27 mouse cellular contexts compared by ENCODE assay signal in genomic region chr7:136062658-136063057, GRCm38 (mm10).
A peak's percentile ranks its signal among the peaks of the same experiment; 100 is the strongest.
DNase-seq lines count a peak whose midpoint lies in the region; ATAC-seq lines count a peak whose summit lies in the region.
"Had no signal": no experiment of that assay in that cellular context is flagged by ENCODE, and none has a peak within 500 bp of the region (broad histone marks: within the 10 kb centered on the region; RNA-seq: fewer than 3 reads in every experiment).

No protein-coding gene starts in this region.

- peak overlapping the region; percentile 59; the same call in 1 of the 2 replicates for H3K27ac ChIP-seq in hindbrain, embryonic 10.5 days
- no peak overlapping the region for H3K27ac ChIP-seq in hindbrain, embryonic 12.5 days
- no peak overlapping the region for H3K27ac ChIP-seq in kidney, embryonic 16.5 days (ENCODE audit: low read length)
- peak overlapping the region; percentile 54 for H3K27ac ChIP-seq in embryonic facial prominence, embryonic 10.5 days (replicated peaks)
- peak overlapping the region; percentile 70 for H3K27ac ChIP-seq in limb, embryonic 10.5 days
- H3K27ac ChIP-seq: forebrain, embryonic 10.5 days; forebrain, embryonic 13.5 days; heart, embryonic 15.5 days; hindbrain, embryonic 14.5 days; hindbrain, postnatal 0 days had no signal

- H3K27me3 ChIP-seq in hindbrain, embryonic 10.5 days (ENCODE audit: insufficient read depth, poor library complexity, severe bottlenecking) = no peaks in the 10 kb centered on the region
- no peaks in the 10 kb centered on the region for H3K27me3 ChIP-seq in hindbrain, embryonic 12.5 days
- H3K27me3 ChIP-seq in kidney, embryonic 16.5 days (ENCODE audit: insufficient read depth, low read length) = no peaks in the 10 kb centered on the region; the same call in 1 of the 2 replicates
- no peaks in the 10 kb centered on the region for H3K27me3 ChIP-seq in embryonic facial prominence, embryonic 10.5 days (replicated peaks; ENCODE audit: low read depth, poor library complexity, severe bottlenecking)
- no peaks in the 10 kb centered on the region for H3K27me3 ChIP-seq in limb, embryonic 10.5 days (ENCODE audit: low read depth, poor library complexity, severe bottlenecking)
- H3K27me3 ChIP-seq: heart, embryonic 12.5 days; heart, embryonic 15.5 days had no signal

- H3K4me2 ChIP-seq in hindbrain, embryonic 12.5 days (replicated peaks) = no peak overlapping the region
- no peak overlapping the region for H3K4me2 ChIP-seq in kidney, embryonic 16.5 days (replicated peaks; ENCODE audit: low read depth, low read length)
- H3K4me2 ChIP-seq: forebrain, embryonic 13.5 days; heart, embryonic 12.5 days; heart, embryonic 15.5 days; hindbrain, embryonic 14.5 days had no signal

- H3K4me3 ChIP-seq in hindbrain, embryonic 10.5 days = no peak overlapping the region
- H3K4me3 ChIP-seq in hindbrain, embryonic 12.5 days = no peak overlapping the region
- no peak overlapping the region for H3K4me3 ChIP-seq in kidney, embryonic 16.5 days (ENCODE audit: low read length)
- no peak overlapping the region for H3K4me3 ChIP-seq in embryonic facial prominence, embryonic 10.5 days
- no peak overlapping the region for H3K4me3 ChIP-seq in limb, embryonic 10.5 days
- H3K4me3 ChIP-seq: forebrain, embryonic 10.5 days; forebrain, embryonic 13.5 days; heart, embryonic 12.5 days; heart, embryonic 15.5 days had no signal

- 57% methylated on average over 5 of the region's 5 CpGs for WGBS in hindbrain, embryonic 10.5 days
- WGBS in hindbrain, embryonic 12.5 days = 38% methylated on average over 5 of the region's 5 CpGs
- 24% methylated on average over 5 of the region's 5 CpGs for WGBS in kidney, embryonic 16.5 days
- 30% methylated on average over 5 of the region's 5 CpGs for WGBS in embryonic facial prominence, embryonic 10.5 days
- WGBS in limb, embryonic 10.5 days = 46% methylated on average over 5 of the region's 5 CpGs

- H3K9ac ChIP-seq in hindbrain, embryonic 12.5 days = no peak overlapping the region
- H3K9ac ChIP-seq in kidney, embryonic 16.5 days (replicated peaks; ENCODE audit: low read length) = 0 out of 2 replicates have a peak overlapping the region, but pooled peaks have one; percentile 22
- H3K9ac ChIP-seq: forebrain, embryonic 13.5 days; heart, embryonic 12.5 days; heart, embryonic 15.5 days; hindbrain, embryonic 14.5 days had no signal

- no peak for ATAC-seq in hindbrain, embryonic 12.5 days (ENCODE audit: low FRiP score)
- ATAC-seq in kidney, embryonic 16.5 days (ENCODE audit: low FRiP score, low TSS enrichment) = no peak
- ATAC-seq: activated CD4-positive, CD25-positive, alpha-beta regulatory T cell, adult 4 months; forebrain, embryonic 13.5 days; forebrain, embryonic 16.5 days; hindbrain, postnatal 0 days; inflammation-experienced regulatory T-cells, adult 6 months had no signal

- no peaks in the 10 kb centered on the region for H3K36me3 ChIP-seq in hindbrain, embryonic 10.5 days
- H3K36me3 ChIP-seq in hindbrain, embryonic 12.5 days = no peaks in the 10 kb centered on the region
- H3K36me3 ChIP-seq in kidney, embryonic 16.5 days (ENCODE audit: insufficient read depth, low read length) = no peaks in the 10 kb centered on the region
- no peaks in the 10 kb centered on the region for H3K36me3 ChIP-seq in embryonic facial prominence, embryonic 10.5 days (replicated peaks)
- no peaks in the 10 kb centered on the region for H3K36me3 ChIP-seq in limb, embryonic 10.5 days
- H3K36me3 ChIP-seq: forebrain, embryonic 10.5 days; heart, embryonic 12.5 days; heart, embryonic 15.5 days had no signal

- no peak for DNase-seq in hindbrain, embryonic 10.5 days (ENCODE audit: low spot score)
- DNase-seq in kidney, adult 8-10 months = no peak
- DNase-seq in embryonic facial prominence, embryonic 10.5 days (ENCODE audit: low spot score) = peak; percentile 33
- no peak for DNase-seq in limb, embryonic 10.5 days (ENCODE audit: low spot score)
- DNase-seq in spleen, postnatal 4 days (ENCODE audit: low spot score in 2 of 2) = no peak
- DNase-seq in embryo, embryonic 11 days = no peak
- DNase-seq: adrenal gland, adult 8-10 months; adrenal gland, postnatal 25 days; cerebellum, adult 11-12 months; cerebellum, adult 8-10 months; cerebellum, postnatal 10 days; cerebellum, postnatal 36 days; gastrocnemius, postnatal 14 days; heart, adult 11 months; heart, postnatal 10 days; heart, postnatal 36 days had no signal

- no peaks in the 10 kb centered on the region for H3K9me3 ChIP-seq in hindbrain, embryonic 10.5 days
- no peaks in the 10 kb centered on the region for H3K9me3 ChIP-seq in hindbrain, embryonic 12.5 days (replicated peaks)
- H3K9me3 ChIP-seq in kidney, embryonic 16.5 days (ENCODE audit: low read length) = no peaks in the 10 kb centered on the region
- H3K9me3 ChIP-seq in embryonic facial prominence, embryonic 10.5 days = no peaks in the 10 kb centered on the region
- no peaks in the 10 kb centered on the region for H3K9me3 ChIP-seq in limb, embryonic 10.5 days (replicated peaks)
- H3K9me3 ChIP-seq: forebrain, embryonic 10.5 days; forebrain, embryonic 13.5 days; heart, embryonic 12.5 days; heart, embryonic 15.5 days had no signal

- peaks cover 61% of the 10 kb centered on the region for H3K4me1 ChIP-seq in hindbrain, embryonic 10.5 days (replicated peaks)
- H3K4me1 ChIP-seq in hindbrain, embryonic 12.5 days = peaks cover 34% of the 10 kb centered on the region
- peaks cover 39% of the 10 kb centered on the region for H3K4me1 ChIP-seq in kidney, embryonic 16.5 days (ENCODE audit: insufficient read depth, low read length)
- H3K4me1 ChIP-seq in embryonic facial prominence, embryonic 10.5 days = peaks cover 77% of the 10 kb centered on the region
- H3K4me1 ChIP-seq in limb, embryonic 10.5 days = peaks cover 73% of the 10 kb centered on the region

Comparison
In these comparisons a context has a peak if more than half of its experiments do, and no peak if none do; other contexts are left out.
1. H3K27ac ChIP-seq: peak in hindbrain, embryonic 10.5 days (single experiment), embryonic facial prominence, embryonic 10.5 days (single experiment) and limb, embryonic 10.5 days (single experiment); none in hindbrain, embryonic 12.5 days (single experiment) and kidney, embryonic 16.5 days (single experiment).